Mouse (Mus musculus) brain, embryonic 14.5 days (tissue): ENCODE data around the gene Stra8.

Source experiments
- CTCF ChIP-seq: fragments of 200-500 bp; IDR thresholded peaks from 2 replicates; pipeline ENCODE4 v1.5.1; 2012; ENCODE audit warnings: inconsistent platforms, mild to moderate bottlenecking, moderate library complexity, borderline replicate concordance; ENCODE audit not compliant: insufficient read depth, insufficient read length; ENCODE audit errors: extremely low read depth
- POLR2A ChIP-seq: fragments of 200-500 bp; IDR thresholded peaks from 2 replicates; pipeline ENCODE4 v1.6.1; 2012; ENCODE audit warnings: mild to moderate bottlenecking, inconsistent platforms, borderline replicate concordance; ENCODE audit not compliant: poor library complexity, insufficient read depth, insufficient read length, severe bottlenecking; ENCODE audit errors: extremely low read depth

DNA sequence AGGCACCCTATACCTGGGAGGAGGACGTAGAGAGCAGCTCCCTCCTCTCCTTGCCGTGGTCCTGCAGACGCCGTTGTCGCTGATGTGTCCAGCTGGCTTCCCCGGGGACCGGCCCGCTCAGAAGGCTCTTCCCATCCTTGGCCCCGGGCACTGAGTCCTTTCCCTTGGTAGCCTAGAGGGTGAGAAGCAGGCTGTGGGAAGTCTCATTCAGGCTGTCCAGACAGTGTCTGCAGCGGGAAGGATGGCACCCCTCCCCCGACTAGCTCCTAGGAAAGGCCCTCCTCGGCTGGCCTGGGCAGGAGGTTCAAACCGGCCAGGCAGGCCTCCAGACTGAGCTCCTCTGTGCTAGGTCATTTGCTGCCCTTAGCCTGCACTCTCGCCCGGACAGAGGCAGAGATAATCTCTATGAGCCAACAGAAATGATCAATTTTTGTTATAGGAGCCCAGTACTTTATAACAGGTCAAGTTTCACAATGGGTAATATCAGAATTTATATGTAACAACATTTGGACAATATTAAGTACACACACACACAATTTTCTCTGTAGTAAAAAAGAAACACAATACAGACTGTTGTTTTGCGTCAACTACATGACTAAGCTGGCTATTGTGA lies 23.7 kb upstream of the Stra8 start:
- TF ChIP-seq POLR2A (no peak), CTCF (no peak)
